Mouse (Mus musculus): ENCODE results near the gene Myo5a. TPM values are rescaled to one million over a fixed set of nuclear protein-coding genes. Genes with fewer than 3 reads are reported as not detected.
A peak's percentile ranks its signal among the peaks of the same experiment; 100 is the strongest.

The Myo5a gene
- polyA plus RNA-seq, 1 experiment, result 14.0 TPM

- WGBS, result 80% methylated on average over 5 of the region's 5 CpGs
- no peak overlapping the region for H3K4me3 ChIP-seq (ENCODE audit: insufficient read depth, low read depth, low read length)
- no peak overlapping the region for H3K27ac ChIP-seq (ENCODE audit: insufficient read depth, low read depth, low read length)
- H3K4me1 ChIP-seq (ENCODE audit: control insufficient read depth, insufficient read depth, low read length), result no peaks in the 10 kb centered on the region
- H3K27me3 ChIP-seq (replicated peaks; ENCODE audit: control insufficient read depth, insufficient read depth, low read length), result no peaks in the 10 kb centered on the region
- DNase-seq, result no peak
- TF ChIP-seq POLR2A (IDR thresholded peaks at IDR 0.05; ENCODE audit: low read depth, low read length) (no peak), CTCF (conservative IDR thresholded peaks at IDR 0.05; ENCODE audit: insufficient read depth, insufficient read length, low read depth, low read length) (no peak)
- no peaks in the 10 kb centered on the region for H3K36me3 ChIP-seq (ENCODE audit: control insufficient read depth, insufficient read depth, low read length)
These were observed 149.1 kb downstream of the Myo5a start for GRCm38 (mm10) chr9:75219942-75220341.

GRCm38 (mm10) chr9:75221420-75222287, 150.8 kb downstream of the Myo5a start:
- TF ChIP-seq POLR2A (IDR thresholded peaks at IDR 0.05; ENCODE audit: low read depth, low read length) (no peak), CTCF (conservative IDR thresholded peaks at IDR 0.05; ENCODE audit: insufficient read depth, insufficient read length, low read depth, low read length) (no peak)
- H3K4me3 ChIP-seq (ENCODE audit: insufficient read depth, low read depth, low read length), result no peak overlapping the region
- no peaks in the 10 kb centered on the region for H3K36me3 ChIP-seq (ENCODE audit: control insufficient read depth, insufficient read depth, low read length)
- H3K27me3 ChIP-seq (replicated peaks; ENCODE audit: control insufficient read depth, insufficient read depth, low read length), result no peaks in the 10 kb centered on the region
- peak; percentile 19 for DNase-seq
- no peaks in the 10 kb centered on the region for H3K4me1 ChIP-seq (ENCODE audit: control insufficient read depth, insufficient read depth, low read length)
- WGBS, result 74% methylated on average over 10 of the region's 10 CpGs
- H3K27ac ChIP-seq (ENCODE audit: insufficient read depth, low read depth, low read length), result no peak overlapping the region

DNA sequence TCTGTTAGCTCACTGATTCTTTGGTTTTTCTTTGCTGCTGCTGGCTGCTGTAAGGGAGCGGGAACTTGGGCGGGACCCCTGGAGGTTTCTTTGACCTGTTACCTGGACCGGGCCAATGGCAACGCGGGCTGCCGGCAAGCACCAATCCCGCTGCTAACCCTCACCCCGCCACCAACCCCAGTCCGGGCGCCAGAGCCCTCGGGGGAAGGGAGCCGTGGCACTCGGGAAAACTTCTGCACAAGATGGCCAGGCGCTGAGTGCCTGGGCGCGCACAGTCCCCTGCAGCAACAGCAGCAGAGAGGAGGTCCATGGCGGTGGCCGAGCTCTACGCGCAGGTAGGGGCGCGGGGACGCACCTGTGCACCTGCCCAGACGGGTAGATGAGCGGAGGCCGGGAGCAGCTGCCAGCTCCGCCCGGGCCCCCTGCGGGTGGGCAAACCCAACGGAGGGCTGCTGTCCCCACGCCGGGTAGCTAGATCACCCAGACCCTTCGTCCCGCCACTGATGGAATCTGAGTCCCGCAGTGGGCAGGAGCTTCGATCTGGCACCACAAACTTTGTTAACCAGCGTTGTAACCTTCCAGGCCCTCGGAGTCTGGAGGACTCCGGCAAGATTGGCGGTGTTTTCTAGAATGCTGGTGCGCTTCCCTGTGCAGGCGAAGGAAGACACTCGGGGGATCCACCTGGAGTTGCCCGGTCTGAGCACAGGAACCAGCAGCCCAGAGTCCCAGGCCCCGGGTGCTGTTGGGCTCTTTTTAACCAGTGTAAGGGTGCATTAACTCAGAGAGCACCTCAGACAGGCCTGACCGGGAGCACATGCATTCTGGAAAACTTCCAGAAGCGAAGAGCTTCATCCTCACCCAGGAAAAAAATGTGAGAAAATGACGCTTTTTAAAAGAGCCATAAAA, 161.3 kb downstream of the Myo5a start, which contains the start of gene Myo5c:
TSS of gene Myo5c (plus strand) at position 180 of the 906 bp plus-strand sequence.
- Histone ChIP-seq H3K27me3 (replicated peaks; ENCODE audit: control insufficient read depth, insufficient read depth, low read length) (no peaks in the 10 kb centered on the region), H3K4me1 (ENCODE audit: control insufficient read depth, insufficient read depth, low read length) (no peaks in the 10 kb centered on the region), H3K36me3 (ENCODE audit: control insufficient read depth, insufficient read depth, low read length) (no peaks in the 10 kb centered on the region), H3K4me3 (ENCODE audit: insufficient read depth, low read depth, low read length) (peak within 1 kb of the TSS; percentile 62), H3K27ac (ENCODE audit: insufficient read depth, low read depth, low read length) (0 out of 2 replicates have a peak within 1 kb of the TSS, but pooled peaks have one; percentile 26)
- WGBS, result 6% methylated on average over 48 of the region's 48 CpGs
- DNase-seq, result peak; percentile 82
- TF ChIP-seq CTCF (conservative IDR thresholded peaks at IDR 0.05; ENCODE audit: insufficient read depth, insufficient read length, low read depth, low read length), result no peak
- no peak for TF ChIP-seq POLR2A (IDR thresholded peaks at IDR 0.05; ENCODE audit: low read depth, low read length)

DNA sequence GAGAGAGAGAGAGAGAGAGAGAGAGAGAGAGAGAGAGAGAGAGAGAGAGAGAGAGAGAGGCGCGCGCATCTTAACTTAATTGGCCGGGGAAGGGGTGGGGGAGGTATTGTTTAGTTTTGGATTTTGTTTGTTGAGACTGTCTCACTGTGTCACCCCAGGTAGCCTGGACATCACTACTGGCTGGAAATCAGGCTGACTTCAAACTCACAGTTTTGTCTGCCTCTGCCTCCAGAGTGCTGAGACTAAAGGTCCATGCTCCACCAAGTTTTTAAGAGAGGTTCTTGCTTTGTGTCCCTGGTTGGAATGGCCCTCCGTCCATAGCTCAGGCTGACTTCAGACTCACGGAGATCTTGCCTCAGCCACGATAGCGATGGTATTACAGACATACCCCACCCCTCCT, 162.0 kb downstream of the Myo5a start:
- no peak for DNase-seq
- Histone ChIP-seq H3K36me3 (ENCODE audit: control insufficient read depth, insufficient read depth, low read length) (no peaks in the 10 kb centered on the region), H3K27ac (ENCODE audit: insufficient read depth, low read depth, low read length) (no peak overlapping the region), H3K27me3 (replicated peaks; ENCODE audit: control insufficient read depth, insufficient read depth, low read length) (no peaks in the 10 kb centered on the region), H3K4me1 (ENCODE audit: control insufficient read depth, insufficient read depth, low read length) (no peaks in the 10 kb centered on the region), H3K4me3 (ENCODE audit: insufficient read depth, low read depth, low read length) (no peak overlapping the region)
- WGBS, result 73% methylated on average over 8 of the region's 8 CpGs
- no peak for TF ChIP-seq CTCF (conservative IDR thresholded peaks at IDR 0.05; ENCODE audit: insufficient read depth, insufficient read length, low read depth, low read length)
- TF ChIP-seq POLR2A (IDR thresholded peaks at IDR 0.05; ENCODE audit: low read depth, low read length), result no peak

DNA sequence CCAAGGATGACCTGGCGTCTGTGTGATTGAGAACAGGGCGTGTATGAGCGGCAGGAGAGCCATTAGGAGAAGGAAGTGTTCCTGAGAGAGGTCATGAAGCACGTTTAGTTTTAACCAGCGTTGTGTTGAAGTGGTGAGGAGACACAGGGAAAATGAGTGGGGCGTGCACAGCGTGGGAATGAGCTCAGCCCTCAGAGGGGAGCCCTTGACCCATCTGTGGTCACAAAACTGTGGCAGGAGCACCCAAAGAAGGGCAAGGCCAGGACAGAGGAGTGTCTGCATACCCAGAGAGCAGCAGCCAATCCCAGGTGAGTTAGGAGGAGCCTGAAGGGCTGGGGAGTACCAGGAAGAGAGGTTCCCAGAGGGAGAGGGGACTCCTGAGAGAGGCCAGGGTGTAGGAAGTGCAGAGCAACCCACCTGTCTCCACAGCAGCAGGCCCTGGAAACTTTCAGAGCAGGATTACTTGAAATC, 163.5 kb downstream of the Myo5a start:
- DNase-seq, result no peak
- Histone ChIP-seq H3K4me3 (ENCODE audit: insufficient read depth, low read depth, low read length) (no peak overlapping the region), H3K27me3 (replicated peaks; ENCODE audit: control insufficient read depth, insufficient read depth, low read length) (no peaks in the 10 kb centered on the region), H3K27ac (ENCODE audit: insufficient read depth, low read depth, low read length) (no peak overlapping the region), H3K36me3 (ENCODE audit: control insufficient read depth, insufficient read depth, low read length) (no peaks in the 10 kb centered on the region), H3K4me1 (ENCODE audit: control insufficient read depth, insufficient read depth, low read length) (no peaks in the 10 kb centered on the region)
- TF ChIP-seq CTCF (conservative IDR thresholded peaks at IDR 0.05; ENCODE audit: insufficient read depth, insufficient read length, low read depth, low read length), result no peak
- no peak for TF ChIP-seq POLR2A (IDR thresholded peaks at IDR 0.05; ENCODE audit: low read depth, low read length)
- 54% methylated on average over 7 of the region's 7 CpGs for WGBS

DNA sequence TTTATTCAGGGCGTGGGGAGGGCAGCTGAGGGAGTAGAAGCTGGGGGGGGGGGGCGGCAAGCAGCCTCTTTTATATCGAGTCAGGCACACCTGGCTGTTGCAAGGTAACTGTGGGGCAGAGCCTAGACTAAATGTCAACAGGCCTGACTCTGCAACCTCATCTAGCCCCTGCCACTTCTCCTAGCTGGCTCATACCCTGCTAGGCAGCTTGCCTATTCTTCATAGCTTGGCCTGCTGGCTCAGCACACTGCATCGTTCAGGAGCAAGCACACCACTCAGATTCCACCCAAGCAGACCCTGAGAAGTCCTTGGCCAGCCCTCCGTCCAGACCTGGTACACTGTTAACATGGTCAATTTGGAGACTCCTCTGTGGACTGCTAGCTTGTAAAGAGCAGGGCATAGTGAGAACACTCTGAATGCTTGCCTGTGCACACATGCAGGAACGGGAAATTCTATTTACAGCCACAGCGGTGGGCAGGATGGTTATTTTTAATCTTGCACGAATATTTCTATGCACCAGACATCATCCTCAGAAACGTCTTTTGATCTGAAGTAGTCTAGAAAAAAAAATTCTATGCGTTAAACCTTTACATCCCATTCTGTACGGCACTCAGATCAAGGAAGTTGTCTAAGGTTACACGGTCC, 164.3 kb downstream of the Myo5a start:
- H3K36me3 ChIP-seq (ENCODE audit: control insufficient read depth, insufficient read depth, low read length), result no peaks in the 10 kb centered on the region
- DNase-seq, result no peak
- 77% methylated on average over 12 of the region's 12 CpGs for WGBS
- H3K4me1 ChIP-seq (ENCODE audit: control insufficient read depth, insufficient read depth, low read length), result no peaks in the 10 kb centered on the region
- no peaks in the 10 kb centered on the region for H3K27me3 ChIP-seq (replicated peaks; ENCODE audit: control insufficient read depth, insufficient read depth, low read length)
- H3K4me3 ChIP-seq (ENCODE audit: insufficient read depth, low read depth, low read length), result no peak overlapping the region
- H3K27ac ChIP-seq (ENCODE audit: insufficient read depth, low read depth, low read length), result no peak overlapping the region
- TF ChIP-seq POLR2A (IDR thresholded peaks at IDR 0.05; ENCODE audit: low read depth, low read length) (no peak), CTCF (conservative IDR thresholded peaks at IDR 0.05; ENCODE audit: insufficient read depth, insufficient read length, low read depth, low read length) (no peak)
